Mouse (Mus musculus) kidney, adult 9 months (tissue): ENCODE measurements around the gene Pnpla2.
A peak's percentile ranks its signal among the peaks of the same experiment; 100 is the strongest.

Experiments used
- DNase-seq: peaks from one replicate; pipeline ENCODE4 v3.0.0; 2022

The Pnpla2 gene

GRCm38 (mm10) chr7:141468522-141469211, 13.7 kb downstream of the Pnpla2 start:
- DNase-seq, result peak; percentile 82

GRCm38 (mm10) chr7:141469352-141469751, 14.4 kb downstream of the Pnpla2 start:
- DNase-seq, result no peak

DNA sequence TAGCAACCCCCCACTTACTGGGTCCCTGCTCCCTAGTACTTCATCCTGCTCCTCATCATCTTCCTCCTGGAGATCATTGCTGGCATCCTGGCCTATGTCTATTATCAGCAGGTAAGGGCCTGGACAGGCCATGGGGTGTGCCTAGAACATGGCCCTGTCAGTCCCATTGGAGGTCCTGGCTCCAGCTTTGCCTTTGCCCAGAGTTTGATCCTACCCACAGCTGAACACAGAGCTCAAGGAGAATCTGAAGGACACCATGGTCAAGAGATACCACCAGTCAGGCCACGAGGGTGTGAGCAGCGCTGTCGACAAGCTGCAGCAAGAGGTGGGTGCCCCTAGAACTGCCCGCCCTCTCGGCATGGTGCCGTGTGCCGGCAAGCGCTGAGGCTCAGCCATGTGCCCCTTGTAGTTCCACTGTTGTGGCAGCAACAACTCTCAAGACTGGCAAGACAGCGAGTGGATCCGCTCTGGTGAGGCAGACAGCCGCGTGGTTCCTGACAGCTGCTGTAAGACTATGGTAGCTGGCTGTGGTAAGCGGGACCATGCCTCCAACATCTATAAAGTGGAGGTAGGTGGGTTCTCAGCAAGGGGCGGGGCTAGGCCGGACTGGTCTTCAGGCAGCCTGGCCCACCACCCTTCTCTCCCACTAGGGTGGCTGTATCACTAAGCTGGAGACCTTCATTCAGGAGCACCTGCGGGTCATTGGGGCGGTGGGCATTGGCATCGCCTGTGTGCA, 15.1 kb downstream of the Pnpla2 start:
- DNase-seq, result no peak

GRCm38 (mm10) chr7:141470637-141470944, 15.6 kb downstream of the Pnpla2 start:
- no peak for DNase-seq

GRCm38 (mm10) chr7:141471236-141471635, 16.2 kb downstream of the Pnpla2 start:
- DNase-seq, result no peak

- DNase-seq, result no peak
Observed at GRCm38 (mm10) chr7:141472226-141472625, 17.2 kb downstream of the Pnpla2 start.

DNA sequence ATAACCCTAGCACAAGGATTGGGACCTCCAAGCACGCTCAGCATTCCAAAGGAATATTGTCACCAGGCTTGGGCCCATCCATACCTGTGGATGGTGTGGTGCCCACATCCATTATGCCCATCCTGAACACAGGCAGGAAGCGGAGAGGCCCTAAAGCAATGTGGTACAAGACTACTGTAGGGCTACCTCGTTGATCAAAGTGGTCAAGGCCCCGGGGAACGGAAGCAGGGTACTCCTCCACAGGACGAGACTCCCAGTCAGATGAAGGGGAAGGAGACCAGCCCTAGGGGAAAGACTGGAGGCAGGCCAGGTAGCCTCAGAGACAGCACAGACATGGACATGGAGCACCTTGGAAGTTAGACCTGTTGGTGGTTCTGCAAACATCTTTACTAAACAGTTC, 17.8 kb downstream of the Pnpla2 start:
- no peak for DNase-seq

DNA sequence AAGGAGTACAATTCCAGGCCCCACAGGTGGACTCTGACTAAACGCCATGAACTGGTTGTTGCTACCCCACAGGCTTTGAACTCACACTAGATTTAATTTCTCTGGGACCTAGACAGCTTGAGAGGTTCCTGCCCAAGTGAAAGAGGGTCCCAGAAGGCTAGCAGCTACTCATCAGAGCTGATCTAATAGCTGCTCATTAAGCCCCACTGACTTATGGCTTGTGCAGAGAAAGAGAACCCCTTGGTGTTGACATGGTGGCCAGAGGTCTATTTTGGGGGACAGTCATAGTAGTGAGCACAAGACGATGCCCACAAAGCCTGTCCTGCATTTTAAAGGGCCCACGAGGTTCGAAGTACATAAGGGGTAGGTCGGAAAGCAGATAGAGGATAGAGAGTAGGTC, 19.2 kb downstream of the Pnpla2 start:
- no peak for DNase-seq

DNA sequence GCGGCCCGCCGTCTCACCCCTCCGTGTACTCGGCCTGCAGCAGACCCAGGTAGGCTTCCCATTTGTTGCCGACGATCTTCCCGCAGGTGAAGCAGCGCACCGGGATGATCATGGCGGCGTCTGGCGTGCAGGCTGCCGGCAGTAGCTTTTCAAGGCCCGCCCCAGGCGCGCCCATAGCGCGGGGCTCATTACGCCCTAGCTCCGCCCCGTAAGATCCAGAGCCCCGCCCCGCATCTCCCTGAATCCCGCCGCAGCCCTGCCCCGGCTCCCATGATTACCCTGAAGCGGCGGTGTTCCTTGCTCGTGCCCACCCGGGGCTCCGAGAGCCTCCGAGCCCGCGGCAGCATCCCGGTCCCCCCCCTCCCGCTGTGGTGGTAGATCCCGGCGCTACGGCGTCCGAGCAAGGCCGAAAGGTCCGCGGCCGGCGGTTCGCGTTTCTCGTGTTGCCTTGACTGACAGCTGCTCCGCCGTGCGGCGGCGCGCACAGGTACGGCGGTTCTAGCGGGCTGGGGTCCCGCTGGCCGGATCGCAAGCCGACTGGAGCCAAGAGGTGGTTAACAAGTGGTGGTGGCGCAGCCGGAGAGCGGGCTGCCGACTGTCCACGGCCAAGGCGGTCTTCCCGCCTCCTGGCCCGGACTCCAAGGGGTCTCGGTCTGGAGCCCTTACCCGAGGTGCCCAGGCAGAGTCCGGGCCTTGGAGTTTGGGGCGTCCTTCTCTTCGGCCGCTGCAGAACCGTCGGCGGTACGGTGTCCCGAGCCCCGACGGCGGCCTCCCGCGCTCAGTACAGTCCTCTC, 20.2 kb downstream of the Pnpla2 start, which contains the start of the genes Polr2l and Tspan4:
TSS of gene Polr2l (minus strand) at position 122 of the 794 bp plus-strand sequence.
TSS of gene Tspan4 (plus strand) at position 230 of the 794 bp plus-strand sequence.
- DNase-seq, result peak; percentile 89

DNA sequence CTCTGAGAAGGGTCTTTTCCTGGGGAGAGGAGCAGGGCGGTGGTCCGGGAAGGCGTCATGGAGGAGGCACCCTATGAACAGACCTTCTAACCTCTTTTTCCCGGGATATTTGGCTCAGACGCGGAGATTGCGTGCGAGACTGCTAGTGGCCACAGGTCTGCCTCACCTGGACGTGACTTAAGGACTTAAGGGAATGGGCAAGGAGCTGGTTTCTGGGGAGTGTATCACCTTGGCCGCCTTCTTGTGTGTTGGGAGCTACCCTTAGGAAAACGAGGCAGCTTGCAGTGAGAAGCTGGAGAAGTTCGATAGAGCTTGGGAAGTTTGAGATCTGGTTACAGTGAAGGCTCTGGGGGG, 20.8 kb downstream of the Pnpla2 start:
- DNase-seq, result no peak

DNA sequence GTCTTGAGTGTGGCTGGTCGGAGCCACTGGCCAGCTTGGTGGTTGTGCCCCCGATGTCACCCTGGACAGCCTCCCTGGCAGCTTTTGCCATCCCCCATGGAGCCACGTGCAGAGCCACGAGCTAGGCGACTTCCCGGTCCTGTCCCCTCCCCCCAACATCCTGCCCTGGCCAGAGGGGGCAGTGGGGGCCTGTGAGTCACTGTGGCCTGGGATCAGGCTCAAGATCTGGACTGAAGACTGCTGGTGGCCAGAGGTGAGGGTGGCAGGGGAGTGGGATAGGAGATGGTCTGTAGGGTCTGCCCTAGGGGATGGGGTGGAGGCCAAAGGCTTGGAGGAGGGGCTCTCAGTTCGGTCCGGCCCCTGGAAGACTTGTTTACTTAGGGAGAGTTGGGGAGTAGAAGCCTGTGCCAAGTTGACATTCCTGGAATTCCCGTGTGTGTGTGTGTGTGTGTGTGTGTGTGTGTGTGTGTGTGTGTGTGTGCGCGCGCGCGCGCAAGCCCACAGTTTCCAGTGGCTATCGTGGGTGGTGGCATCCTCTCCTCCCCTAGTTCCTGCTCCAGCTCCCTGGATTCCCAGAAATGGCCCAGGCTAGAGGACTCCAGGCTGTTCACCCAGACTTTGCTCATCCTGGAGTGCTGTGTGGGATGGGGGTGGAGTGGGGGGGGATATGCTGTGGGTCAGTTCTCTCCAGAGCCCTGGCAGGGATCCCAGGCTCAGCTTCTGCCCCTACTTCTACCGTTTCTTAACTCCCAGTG, 21.4 kb downstream of the Pnpla2 start:
- peak; percentile 96 for DNase-seq

GRCm38 (mm10) chr7:141476981-141477370, 22.0 kb downstream of the Pnpla2 start:
- no peak for DNase-seq

DNA sequence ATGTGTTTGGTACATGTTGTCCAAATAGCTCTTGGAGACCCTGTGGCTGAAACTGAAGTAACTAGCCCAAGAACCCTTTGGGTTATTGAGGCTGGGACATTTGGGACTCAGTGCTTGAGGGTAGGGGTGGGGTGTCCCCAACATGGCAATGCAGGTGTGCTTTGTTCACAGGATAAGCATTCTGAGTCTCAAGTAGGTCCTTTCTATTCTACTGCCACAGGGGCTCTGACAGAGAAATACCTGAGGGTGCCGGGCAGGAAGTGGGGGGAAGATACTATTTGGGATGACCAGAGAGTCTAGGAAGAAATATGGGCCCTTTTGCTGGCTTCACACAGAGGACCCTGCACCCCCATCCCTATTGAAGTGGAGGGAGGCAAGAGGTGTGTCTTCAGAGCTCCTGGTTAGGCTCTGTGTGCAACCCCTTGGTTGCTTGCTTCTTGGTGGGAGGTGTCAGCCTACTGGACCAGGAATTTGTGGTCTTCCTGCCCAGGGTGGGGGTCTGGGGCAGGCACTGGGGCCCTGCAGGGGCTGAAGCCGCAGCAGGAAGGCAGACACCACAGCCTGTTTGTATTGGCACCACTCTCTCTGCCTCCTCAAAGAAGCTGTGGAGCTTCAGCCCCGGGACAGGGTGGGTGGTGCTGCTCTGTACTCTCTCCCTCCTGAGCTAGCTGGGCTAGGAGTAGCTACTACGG, 22.7 kb downstream of the Pnpla2 start:
- DNase-seq, result no peak

- DNase-seq, result no peak
Observed at GRCm38 (mm10) chr7:141478270-141478748, 23.3 kb downstream of the Pnpla2 start.

DNA sequence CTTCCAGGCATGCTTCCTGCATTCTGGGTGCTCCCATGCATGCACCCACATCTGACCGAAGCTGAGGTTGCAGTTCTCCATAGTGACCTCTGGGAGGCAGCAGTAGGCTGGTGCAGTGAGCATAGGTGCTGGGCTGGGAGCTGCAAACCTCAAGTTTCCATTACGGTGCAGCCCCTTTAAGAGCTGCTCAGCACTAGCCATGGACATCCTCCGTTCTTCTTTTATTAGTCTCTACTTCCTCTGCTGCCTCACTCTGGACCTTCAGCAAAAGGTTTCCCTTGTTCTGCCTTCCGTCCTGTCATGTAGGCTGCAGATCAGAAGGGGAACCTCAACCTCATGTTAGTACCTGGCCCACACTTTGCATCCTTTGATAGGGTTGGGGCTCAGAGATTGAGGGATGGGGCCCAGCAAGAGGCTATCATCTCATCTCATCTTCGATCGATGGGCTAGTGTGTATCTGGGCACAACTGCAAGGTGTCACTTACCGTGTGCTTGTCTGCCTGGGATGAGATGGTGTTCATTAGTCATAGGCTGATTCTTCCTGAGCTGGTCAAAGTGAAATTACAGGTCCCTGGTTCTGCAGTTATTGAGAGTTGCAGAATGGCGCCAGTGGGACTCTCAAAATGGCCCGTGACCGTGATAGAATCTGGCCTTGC, 26.0 kb downstream of the Pnpla2 start:
- peak; percentile 83 for DNase-seq

DNA sequence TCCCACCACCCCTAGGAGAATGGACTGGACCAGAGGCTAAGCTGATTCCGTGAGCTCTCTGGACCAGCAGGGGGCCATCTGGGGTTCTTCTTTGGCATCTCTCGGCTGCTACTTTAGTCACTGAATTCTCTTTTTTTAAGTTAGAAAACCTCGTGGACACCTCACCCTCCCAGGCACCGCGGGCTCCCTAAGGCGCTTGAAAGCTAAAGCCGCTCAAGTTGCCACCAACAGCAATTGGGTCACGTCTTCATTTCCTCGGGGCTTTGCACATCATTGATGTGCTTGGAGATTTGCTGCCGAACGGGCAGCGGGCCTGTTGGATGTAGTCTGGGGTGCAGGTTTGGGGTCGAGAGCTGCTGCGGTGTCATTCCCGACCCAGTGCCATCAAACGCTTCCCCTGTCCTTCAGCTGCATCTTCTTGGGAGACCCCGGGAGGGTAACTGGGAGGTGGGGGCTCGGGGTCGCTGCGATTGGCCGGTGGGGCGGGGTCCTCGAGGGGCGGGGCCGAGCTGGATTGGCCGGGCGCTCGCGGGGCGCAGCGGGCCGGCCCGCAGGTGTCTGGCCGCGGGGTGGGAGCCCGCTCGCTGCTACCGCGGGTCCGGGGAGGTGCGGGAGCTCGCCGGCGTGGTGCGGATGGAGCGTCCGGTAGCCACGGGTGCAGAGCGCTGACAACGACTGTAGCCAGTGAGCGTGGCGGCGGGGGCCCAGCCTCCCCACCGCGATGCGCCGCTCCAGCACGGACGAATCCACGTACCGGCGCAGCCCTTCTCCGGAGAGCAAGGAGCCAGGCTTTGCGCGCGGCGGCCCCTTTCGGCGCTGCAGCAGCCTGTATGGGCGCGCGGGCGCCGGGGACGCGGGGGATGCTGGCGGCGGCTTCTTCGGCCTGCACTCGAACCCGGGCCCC, 26.8 kb downstream of the Pnpla2 start:
- peak; percentile 57 for DNase-seq

- no peak for DNase-seq
Observed at GRCm38 (mm10) chr7:141482531-141483024, 27.6 kb downstream of the Pnpla2 start.

- no peak for DNase-seq
Observed at GRCm38 (mm10) chr7:141483114-141483653, 28.2 kb downstream of the Pnpla2 start.

GRCm38 (mm10) chr7:141484186-141485120, 29.5 kb downstream of the Pnpla2 start:
- DNase-seq, result no peak
